Mouse (Mus musculus): Measurements from ENCODE around the gene Gm20890.
"Not testable (repeated sequence)": the region's sequence is repeated elsewhere in the genome, so short reads cannot be mapped to it uniquely, and the experiment has no call there.

Gene Gm20890

DNA sequence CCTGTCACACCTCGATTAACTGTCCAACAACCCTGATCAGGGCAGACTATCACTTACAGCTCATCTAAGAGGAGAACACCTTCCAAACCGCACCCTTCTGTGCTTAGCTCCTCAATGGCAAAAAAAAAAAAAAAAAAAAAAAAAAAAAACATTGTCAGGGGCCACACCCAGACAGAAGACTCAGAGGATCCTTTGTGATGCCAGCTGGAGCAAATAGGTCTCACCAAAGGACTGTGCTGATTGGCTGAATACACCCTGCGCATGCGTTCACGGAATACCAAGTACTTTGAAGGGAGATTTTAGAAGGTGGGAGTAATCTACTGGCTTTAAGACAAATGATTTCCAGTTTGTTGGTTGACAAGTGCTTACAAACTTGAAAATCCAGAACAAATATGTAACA lies at the start of gene Gm20890:
Gene Gm20890 (minus strand): TSS at position 101 of the 400 bp plus-strand sequence.
- not testable (repeated sequence) for DNase-seq
